Mouse (Mus musculus) heart, embryonic 13.5 days (tissue): Measurements from ENCODE around the gene Sox5. TPM values are rescaled to one million over a fixed set of nuclear protein-coding genes. Genes with fewer than 3 reads are reported as not detected.
A peak's percentile ranks its signal among the peaks of the same experiment; 100 is the strongest.

Experiments
- ATAC-seq: fragments of 200-750 bp; cut with Nextera tagmentation; 2 replicates; pipeline ENCODE4 v1.8.0; 2017; ENCODE audit warnings: moderate TSS enrichment; ENCODE audit not compliant: insufficient number of reproducible peaks, low FRiP score, low TSS enrichment; ENCODE audit errors: extremely low read depth
- H3K27ac ChIP-seq: fragments of 300-500 bp; sonication (generic); replicated peaks from 2 replicates; pipeline ENCODE4 v1.5.1; 2015; ENCODE audit warnings: moderate library complexity, mild to moderate bottlenecking, inconsistent platforms
- H3K27me3 ChIP-seq: fragments of 300-500 bp; sonication (generic); replicated peaks from 2 replicates; pipeline ENCODE4 v1.6.1; 2015; ENCODE audit warnings: mild to moderate bottlenecking, inconsistent platforms
- H3K36me3 ChIP-seq: fragments of 300-500 bp; sonication (generic); 2 replicates; pipeline ENCODE4 v1.6.1; 2015; ENCODE audit warnings: mild to moderate bottlenecking, inconsistent platforms
- H3K4me1 ChIP-seq: fragments of 300-500 bp; sonication (generic); 2 replicates; pipeline ENCODE4 v1.6.1; 2015; ENCODE audit warnings: inconsistent platforms
- H3K4me2 ChIP-seq: fragments of 300-500 bp; sonication (generic); 2 replicates; pipeline ENCODE4 v1.6.1; 2015; ENCODE audit warnings: inconsistent platforms, mild to moderate bottlenecking, moderate library complexity
- H3K4me3 ChIP-seq: fragments of 300-500 bp; sonication (generic); 2 replicates; pipeline ENCODE4 v1.5.1; 2015; ENCODE audit warnings: moderate library complexity, mild to moderate bottlenecking, inconsistent platforms
- H3K9ac ChIP-seq: fragments of 300-500 bp; sonication (generic); 2 replicates; pipeline ENCODE4 v1.6.1; 2015; ENCODE audit warnings: inconsistent platforms, mild to moderate bottlenecking, moderate library complexity
- H3K9me3 ChIP-seq: fragments of 300-500 bp; sonication (generic); 2 replicates; pipeline ENCODE4 v1.6.1; 2016; ENCODE audit warnings: inconsistent platforms
- WGBS: fragments of 180-500 bp; shearing (Covaris S2); methylation state at CpG from one replicate; pipeline ENCODE4 v1.1.7; 2015; ENCODE audit warnings: mixed read lengths; 5-methylcytosine and 5-hydroxymethylcytosine counted together
- polyA plus RNA-seq: library from polyadenylated mRNA; unstranded; fragments of >200 nt; fragmentation: Nextera tagmentation; extraction: Ambion mirVana; gene quantifications from 2 replicates; pipeline ENCODE4 v1.2.1, GENCODE M21; 2015

The Sox5 gene
- polyA plus RNA-seq, 1 experiment from 2014 or later, result 12.1 TPM

DNA sequence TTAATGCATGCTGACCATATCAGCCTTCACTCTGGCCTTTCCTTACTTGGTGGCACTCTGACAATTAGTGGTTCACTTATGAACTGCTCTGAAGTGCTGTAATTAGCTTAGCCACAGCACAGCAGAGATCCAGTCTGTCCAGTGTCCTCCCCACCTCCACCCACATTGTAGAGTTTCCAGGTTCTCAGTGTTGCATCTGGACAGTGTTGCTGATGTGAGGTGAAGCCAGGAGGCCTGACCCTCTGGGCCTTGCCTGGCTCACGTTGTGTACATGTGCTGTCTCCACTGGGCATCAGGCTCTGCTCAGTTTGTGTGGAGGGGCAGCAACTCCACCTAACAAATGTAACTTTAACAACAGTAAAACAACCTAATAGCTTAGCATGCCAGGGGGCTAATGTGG lies 328.6 kb downstream of the Sox5 start:
- no peak overlapping the region for H3K4me3 ChIP-seq
- no peaks in the 10 kb centered on the region for H3K4me1 ChIP-seq
- no peak for ATAC-seq
- no peak overlapping the region for H3K27ac ChIP-seq
- no peak overlapping the region for H3K4me2 ChIP-seq
- 17% methylated on average over 1 of the region's 1 CpGs for WGBS
- no peaks in the 10 kb centered on the region for H3K36me3 ChIP-seq
- no peaks in the 10 kb centered on the region; the same call in 1 of the 2 replicates for H3K27me3 ChIP-seq
- no peak overlapping the region for H3K9ac ChIP-seq
- H3K9me3 ChIP-seq, result no peaks in the 10 kb centered on the region

DNA sequence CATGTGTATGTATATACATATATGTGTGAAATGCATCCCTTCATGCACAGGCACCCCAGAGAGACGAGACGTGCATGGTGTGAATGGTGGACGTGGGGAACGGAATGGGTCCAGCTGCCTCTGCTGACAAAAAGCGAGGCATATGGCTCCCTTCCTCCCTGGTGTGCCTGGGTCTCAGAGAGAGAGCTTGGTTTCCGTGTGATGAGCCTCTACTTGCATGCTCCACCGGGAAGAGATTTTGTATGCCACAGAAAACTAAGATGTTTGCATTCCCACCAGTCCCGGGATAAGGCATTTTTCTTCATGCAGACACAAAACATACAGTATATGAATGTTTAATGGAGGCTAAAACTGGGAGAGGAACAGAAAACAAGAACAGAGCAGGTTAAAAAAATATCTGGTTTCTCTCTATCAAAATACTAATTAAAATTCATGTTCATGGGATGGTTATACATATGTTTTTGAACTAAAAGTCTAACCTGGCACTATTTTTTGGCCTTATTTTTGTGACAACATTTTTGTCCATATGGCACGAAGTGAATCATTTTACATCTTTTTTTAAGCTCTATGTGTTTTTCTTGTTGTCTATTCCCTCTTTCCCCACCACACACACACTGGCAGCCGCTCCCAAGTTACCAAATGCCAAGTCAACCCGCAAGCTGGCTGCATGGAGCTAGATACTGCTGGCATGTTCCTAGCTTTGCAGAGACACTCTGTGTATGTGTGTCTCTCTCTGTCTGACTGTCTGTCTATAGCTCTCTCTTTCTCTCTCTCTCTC lies 329.4 kb downstream of the Sox5 start:
- Histone ChIP-seq H3K4me1 (no peaks in the 10 kb centered on the region), H3K27me3 (no peaks in the 10 kb centered on the region; the same call in 1 of the 2 replicates), H3K4me2 (no peak overlapping the region), H3K9ac (no peak overlapping the region), H3K27ac (no peak overlapping the region), H3K9me3 (no peaks in the 10 kb centered on the region), H3K4me3 (no peak overlapping the region), H3K36me3 (no peaks in the 10 kb centered on the region)
- no peak for ATAC-seq
- 81% methylated on average over 11 of the region's 11 CpGs for WGBS

- no peak overlapping the region for H3K4me3 ChIP-seq
- H3K36me3 ChIP-seq, result no peaks in the 10 kb centered on the region
- no peak overlapping the region for H3K9ac ChIP-seq
- WGBS, result 91% methylated on average over 4 of the region's 4 CpGs
- H3K27ac ChIP-seq, result no peak overlapping the region
- ATAC-seq, result no peak
- H3K9me3 ChIP-seq, result no peaks in the 10 kb centered on the region
- no peaks in the 10 kb centered on the region for H3K4me1 ChIP-seq
- no peaks in the 10 kb centered on the region; the same call in 1 of the 2 replicates for H3K27me3 ChIP-seq
- H3K4me2 ChIP-seq, result no peak overlapping the region
Measured at GRCm38 (mm10) chr6:144451631-144452030, 330.1 kb downstream of the Sox5 start.

DNA sequence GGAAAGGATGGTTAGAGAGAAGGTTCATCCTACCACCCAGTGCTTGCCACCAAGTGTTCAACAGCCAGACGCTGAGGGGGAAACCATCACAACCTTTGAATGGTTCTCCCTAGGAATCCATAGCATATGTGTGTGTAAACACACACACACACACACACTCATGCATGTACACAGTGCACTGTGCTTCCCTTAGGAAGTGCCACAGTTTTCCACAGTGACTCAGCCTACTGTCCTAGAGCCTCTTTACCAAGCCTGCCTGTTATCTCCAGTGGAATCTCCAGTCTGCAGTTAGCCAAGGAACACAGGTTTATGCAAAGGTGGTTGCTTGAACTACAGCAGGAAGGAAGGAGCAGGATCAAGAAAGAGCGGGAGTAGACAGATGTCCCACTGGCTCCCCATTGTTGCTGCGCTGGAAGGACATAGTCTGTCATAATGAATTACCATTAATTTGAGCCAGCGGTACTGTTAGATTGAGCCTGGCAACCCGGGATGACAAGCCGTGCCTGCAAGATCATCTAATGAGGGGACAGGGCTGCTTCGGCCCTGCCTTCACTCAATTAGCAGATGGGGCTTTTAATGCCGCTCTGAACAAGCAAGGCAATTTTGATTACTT lies 335.9 kb downstream of the Sox5 start:
- Histone ChIP-seq H3K4me1 (no peaks in the 10 kb centered on the region), H3K4me3 (no peak overlapping the region), H3K9me3 (no peaks in the 10 kb centered on the region), H3K27ac (no peak overlapping the region), H3K27me3 (no peaks in the 10 kb centered on the region), H3K36me3 (no peaks in the 10 kb centered on the region), H3K4me2 (no peak overlapping the region), H3K9ac (no peak overlapping the region)
- WGBS, result 81% methylated on average over 8 of the region's 8 CpGs
- ATAC-seq, result no peak

DNA sequence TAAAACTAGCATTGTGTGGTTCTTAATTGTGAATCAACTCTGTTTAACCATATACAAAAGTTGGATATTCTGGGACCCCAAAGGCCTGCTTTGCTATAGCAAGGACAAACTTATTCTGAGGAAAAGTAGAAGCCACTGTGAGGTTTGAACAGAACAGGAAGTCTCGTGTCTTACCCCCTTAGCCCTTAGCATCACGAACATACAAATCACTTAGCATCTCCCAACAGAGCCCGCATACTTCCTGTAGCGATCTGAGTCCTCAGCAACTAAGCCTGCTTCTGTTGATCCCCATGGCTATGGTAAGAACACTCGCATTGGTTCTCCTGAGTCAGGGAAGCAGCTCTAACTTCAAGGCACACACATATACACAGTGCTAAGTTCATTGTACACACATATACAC lies 337.4 kb downstream of the Sox5 start:
- ATAC-seq, result no peak
- Histone ChIP-seq H3K9ac (no peak overlapping the region), H3K9me3 (no peaks in the 10 kb centered on the region), H3K4me1 (no peaks in the 10 kb centered on the region), H3K4me3 (no peak overlapping the region), H3K27ac (no peak overlapping the region), H3K36me3 (no peaks in the 10 kb centered on the region), H3K27me3 (no peaks in the 10 kb centered on the region), H3K4me2 (no peak overlapping the region)
- WGBS, result 74% methylated on average over 5 of the region's 5 CpGs

DNA sequence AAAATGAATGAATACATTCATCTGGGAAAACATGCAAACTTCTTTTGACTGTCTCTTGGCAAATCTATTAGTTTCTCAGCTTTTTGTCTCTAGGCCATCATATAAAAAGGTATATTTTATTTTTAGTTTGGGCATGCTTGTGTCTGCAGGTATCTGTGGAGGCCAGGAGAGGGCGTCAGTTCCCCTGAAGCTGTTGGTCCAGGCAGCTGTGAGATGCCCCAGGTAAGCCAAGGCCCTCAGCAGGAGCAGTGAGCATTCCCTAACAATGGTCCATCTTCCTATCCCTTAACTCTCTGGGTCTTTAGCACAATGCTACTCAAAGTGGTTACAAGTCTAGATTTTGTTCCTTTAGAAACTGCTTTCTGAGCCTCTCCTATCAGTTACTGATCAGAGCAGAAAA lies 338.1 kb downstream of the Sox5 start:
- Histone ChIP-seq H3K9ac (no peak overlapping the region), H3K4me2 (no peak overlapping the region), H3K27me3 (no peaks in the 10 kb centered on the region), H3K9me3 (no peaks in the 10 kb centered on the region), H3K4me3 (no peak overlapping the region), H3K27ac (no peak overlapping the region), H3K36me3 (no peaks in the 10 kb centered on the region), H3K4me1 (no peaks in the 10 kb centered on the region)
- 63% methylated on average over 1 of the region's 1 CpGs for WGBS
- no peak for ATAC-seq

GRCm38 (mm10) chr6:144429276-144429675 lies 352.5 kb downstream of the Sox5 start:
- Histone ChIP-seq H3K36me3 (no peaks in the 10 kb centered on the region), H3K9me3 (peaks cover 4% of the 10 kb centered on the region; the same call in 1 of the 2 replicates)

GRCm38 (mm10) chr6:144408030-144408429 lies 373.7 kb downstream of the Sox5 start:
- H3K36me3 ChIP-seq, result no peaks in the 10 kb centered on the region
- H3K4me1 ChIP-seq, result no peaks in the 10 kb centered on the region
- 76% methylated on average over 3 of the region's 3 CpGs for WGBS
- H3K27me3 ChIP-seq, result 0 out of 2 replicates have a peak, but pooled peaks cover 4% of the 10 kb centered on the region
- no peak overlapping the region for H3K9ac ChIP-seq
- no peak overlapping the region for H3K4me2 ChIP-seq
- H3K4me3 ChIP-seq, result no peak overlapping the region
- H3K27ac ChIP-seq, result no peak overlapping the region
- ATAC-seq, result no peak
- no peaks in the 10 kb centered on the region for H3K9me3 ChIP-seq

More at GRCm38 (mm10) chr6:144429276-144429675, 352.5 kb downstream of the Sox5 start:
- no peak for ATAC-seq
- Histone ChIP-seq H3K27ac (no peak overlapping the region), H3K27me3 (peaks cover 27% of the 10 kb centered on the region), H3K4me3 (no peak overlapping the region), H3K4me1 (peaks cover 11% of the 10 kb centered on the region), H3K9ac (no peak overlapping the region), H3K4me2 (no peak overlapping the region)
- WGBS, result 61% methylated on average over 5 of the region's 5 CpGs

- Histone ChIP-seq H3K4me2 (peak overlapping the region; percentile 22; the same call in 1 of the 2 replicates), H3K9me3 (no peaks in the 10 kb centered on the region), H3K4me3 (no peak overlapping the region), H3K27ac (no peak overlapping the region), H3K9ac (no peak overlapping the region), H3K27me3 (peaks cover 6% of the 10 kb centered on the region; the same call in 1 of the 2 replicates), H3K4me1 (0 out of 2 replicates have a peak, but pooled peaks cover 5% of the 10 kb centered on the region), H3K36me3 (no peaks in the 10 kb centered on the region)
- no peak for ATAC-seq
- WGBS, result 52% methylated on average over 10 of the region's 10 CpGs
Measured at GRCm38 (mm10) chr6:144398115-144398514, 383.7 kb downstream of the Sox5 start.

- ATAC-seq, result no peak
- Histone ChIP-seq H3K9ac (no peak overlapping the region), H3K4me2 (no peak overlapping the region), H3K36me3 (no peaks in the 10 kb centered on the region), H3K9me3 (no peaks in the 10 kb centered on the region), H3K4me3 (no peak overlapping the region), H3K4me1 (0 out of 2 replicates have a peak, but pooled peaks cover under 1% of the 10 kb centered on the region), H3K27ac (no peak overlapping the region), H3K27me3 (peaks cover 6% of the 10 kb centered on the region; the same call in 1 of the 2 replicates)
- 77% methylated on average over 6 of the region's 6 CpGs for WGBS
Measured at GRCm38 (mm10) chr6:144393151-144393550, 388.6 kb downstream of the Sox5 start.

GRCm38 (mm10) chr6:144389333-144390054 lies 392.3 kb downstream of the Sox5 start:
- Histone ChIP-seq H3K9me3 (no peaks in the 10 kb centered on the region), H3K9ac (no peak overlapping the region), H3K4me3 (no peak overlapping the region), H3K36me3 (no peaks in the 10 kb centered on the region), H3K27me3 (no peaks in the 10 kb centered on the region), H3K27ac (no peak overlapping the region), H3K4me1 (no peaks in the 10 kb centered on the region), H3K4me2 (no peak overlapping the region)
- ATAC-seq, result no peak
- 79% methylated on average over 14 of the region's 14 CpGs for WGBS
